Mouse (Mus musculus): ENCODE measurements around the gene Tmem212. TPM values are rescaled to one million over a fixed set of nuclear protein-coding genes. Genes with fewer than 3 reads are reported as not detected.

Gene Tmem212
- polyA plus RNA-seq, 1 experiment from 2014 or later, result 18.9 TPM

GRCm38 (mm10) chr3:27862821-27863740 is 33.1 kb downstream of the Tmem212 start:
- peak; percentile 87 for ATAC-seq (ENCODE audit: insufficient number of reproducible peaks, low FRiP score, low TSS enrichment, low read depth)
- Histone ChIP-seq H3K4me3 (replicated peaks) (peak overlapping the region; percentile 33), H3K4me2 (replicated peaks) (peak overlapping the region; percentile 47), H3K27ac (replicated peaks) (peak overlapping the region; percentile 86), H3K27me3 (no peaks in the 10 kb centered on the region), H3K9ac (no peak overlapping the region), H3K4me1 (peaks cover 37% of the 10 kb centered on the region), H3K36me3 (no peaks in the 10 kb centered on the region), H3K9me3 (replicated peaks) (no peaks in the 10 kb centered on the region)
- WGBS, result 4% methylated on average over 16 of the region's 16 CpGs

GRCm38 (mm10) chr3:27861601-27862000 is 34.6 kb downstream of the Tmem212 start:
- Histone ChIP-seq H3K27me3 (no peaks in the 10 kb centered on the region), H3K36me3 (no peaks in the 10 kb centered on the region), H3K4me2 (replicated peaks) (no peak overlapping the region), H3K4me3 (replicated peaks) (no peak overlapping the region), H3K4me1 (peaks cover 37% of the 10 kb centered on the region), H3K27ac (replicated peaks) (peak overlapping the region; percentile 86; the same call in 1 of the 2 replicates), H3K9me3 (replicated peaks) (no peaks in the 10 kb centered on the region), H3K9ac (no peak overlapping the region)
- WGBS, result 63% methylated on average over 6 of the region's 6 CpGs
- no peak for ATAC-seq (ENCODE audit: insufficient number of reproducible peaks, low FRiP score, low TSS enrichment, low read depth)

- H3K4me3 ChIP-seq (replicated peaks), result no peak overlapping the region
- H3K36me3 ChIP-seq, result no peaks in the 10 kb centered on the region
- no peak overlapping the region for H3K4me2 ChIP-seq (replicated peaks)
- H3K27me3 ChIP-seq, result no peaks in the 10 kb centered on the region
- no peak overlapping the region for H3K9ac ChIP-seq
- WGBS, result 84% methylated on average over 6 of the region's 6 CpGs
- no peak for ATAC-seq (ENCODE audit: insufficient number of reproducible peaks, low FRiP score, low TSS enrichment, low read depth)
- H3K27ac ChIP-seq (replicated peaks), result no peak overlapping the region
- peaks cover 37% of the 10 kb centered on the region for H3K4me1 ChIP-seq
- H3K9me3 ChIP-seq (replicated peaks), result no peaks in the 10 kb centered on the region
Observed at GRCm38 (mm10) chr3:27861086-27861485, 35.1 kb downstream of the Tmem212 start.

GRCm38 (mm10) chr3:27859161-27859561 is 37.0 kb downstream of the Tmem212 start:
- Histone ChIP-seq H3K4me1 (peaks cover 42% of the 10 kb centered on the region), H3K4me3 (replicated peaks) (no peak overlapping the region), H3K9ac (no peak overlapping the region)

GRCm38 (mm10) chr3:27858441-27859115 is 37.6 kb downstream of the Tmem212 start:
- Histone ChIP-seq H3K4me2 (replicated peaks) (peak overlapping the region; percentile 13; the same call in 1 of the 2 replicates), H3K4me1 (peaks cover 39% of the 10 kb centered on the region), H3K27ac (replicated peaks) (peak overlapping the region; percentile 69), H3K9me3 (replicated peaks) (no peaks in the 10 kb centered on the region), H3K4me3 (replicated peaks) (no peak overlapping the region), H3K36me3 (no peaks in the 10 kb centered on the region), H3K27me3 (no peaks in the 10 kb centered on the region), H3K9ac (no peak overlapping the region)
- no peak for ATAC-seq (ENCODE audit: insufficient number of reproducible peaks, low FRiP score, low TSS enrichment, low read depth)
- 31% methylated on average over 5 of the region's 5 CpGs for WGBS

More at GRCm38 (mm10) chr3:27859161-27859561, 37.0 kb downstream of the Tmem212 start:
- Histone ChIP-seq H3K36me3 (no peaks in the 10 kb centered on the region), H3K9me3 (replicated peaks) (no peaks in the 10 kb centered on the region), H3K27ac (replicated peaks) (peak overlapping the region; percentile 69), H3K4me2 (replicated peaks) (peak overlapping the region; percentile 13; the same call in 1 of the 2 replicates), H3K27me3 (no peaks in the 10 kb centered on the region)
- 5% methylated on average over 5 of the region's 5 CpGs for WGBS
- ATAC-seq (ENCODE audit: insufficient number of reproducible peaks, low FRiP score, low TSS enrichment, low read depth), result peak; percentile 45; the same call in 1 of the 2 replicates

- Histone ChIP-seq H3K36me3 (no peaks in the 10 kb centered on the region), H3K4me1 (peaks cover 20% of the 10 kb centered on the region), H3K9me3 (replicated peaks) (no peaks in the 10 kb centered on the region), H3K4me3 (replicated peaks) (no peak overlapping the region), H3K4me2 (replicated peaks) (no peak overlapping the region), H3K27me3 (no peaks in the 10 kb centered on the region), H3K9ac (no peak overlapping the region), H3K27ac (replicated peaks) (no peak overlapping the region)
- no peak for ATAC-seq (ENCODE audit: insufficient number of reproducible peaks, low FRiP score, low TSS enrichment, low read depth)
- WGBS, result 82% methylated on average over 2 of the region's 2 CpGs
Observed at GRCm38 (mm10) chr3:27856288-27856687, 39.9 kb downstream of the Tmem212 start.

GRCm38 (mm10) chr3:27854431-27855180 is 41.6 kb downstream of the Tmem212 start:
- H3K9me3 ChIP-seq (replicated peaks), result no peaks in the 10 kb centered on the region
- no peak overlapping the region for H3K4me3 ChIP-seq (replicated peaks)
- H3K9ac ChIP-seq, result no peak overlapping the region
- no peaks in the 10 kb centered on the region for H3K27me3 ChIP-seq
- H3K4me1 ChIP-seq, result peaks cover 19% of the 10 kb centered on the region
- no peak overlapping the region for H3K27ac ChIP-seq (replicated peaks)
- no peak overlapping the region for H3K4me2 ChIP-seq (replicated peaks)
- WGBS, result 56% methylated on average over 5 of the region's 5 CpGs
- no peak for ATAC-seq (ENCODE audit: insufficient number of reproducible peaks, low FRiP score, low TSS enrichment, low read depth)
- H3K36me3 ChIP-seq, result no peaks in the 10 kb centered on the region

- Histone ChIP-seq H3K27ac (replicated peaks) (no peak overlapping the region), H3K4me1 (no peaks in the 10 kb centered on the region), H3K9ac (no peak overlapping the region), H3K27me3 (no peaks in the 10 kb centered on the region), H3K36me3 (no peaks in the 10 kb centered on the region), H3K4me3 (replicated peaks) (no peak overlapping the region), H3K4me2 (replicated peaks) (no peak overlapping the region), H3K9me3 (replicated peaks) (no peaks in the 10 kb centered on the region)
- no peak for ATAC-seq (ENCODE audit: insufficient number of reproducible peaks, low FRiP score, low TSS enrichment, low read depth)
- WGBS, result 75% methylated on average over 5 of the region's 5 CpGs
Observed at GRCm38 (mm10) chr3:27843266-27843665, 52.9 kb downstream of the Tmem212 start.

- 69% methylated on average over 5 of the region's 5 CpGs for WGBS
- Histone ChIP-seq H3K4me1 (no peaks in the 10 kb centered on the region), H3K9me3 (replicated peaks) (no peaks in the 10 kb centered on the region), H3K9ac (no peak overlapping the region), H3K27ac (replicated peaks) (no peak overlapping the region), H3K4me2 (replicated peaks) (no peak overlapping the region), H3K27me3 (no peaks in the 10 kb centered on the region), H3K36me3 (no peaks in the 10 kb centered on the region), H3K4me3 (replicated peaks) (no peak overlapping the region)
- ATAC-seq (ENCODE audit: insufficient number of reproducible peaks, low FRiP score, low TSS enrichment, low read depth), result no peak
Observed at GRCm38 (mm10) chr3:27842856-27843255, 53.3 kb downstream of the Tmem212 start.

- Histone ChIP-seq H3K27ac (replicated peaks) (no peak overlapping the region), H3K36me3 (no peaks in the 10 kb centered on the region), H3K4me1 (no peaks in the 10 kb centered on the region), H3K27me3 (no peaks in the 10 kb centered on the region), H3K9me3 (replicated peaks) (no peaks in the 10 kb centered on the region), H3K4me2 (replicated peaks) (no peak overlapping the region), H3K4me3 (replicated peaks) (no peak overlapping the region), H3K9ac (no peak overlapping the region)
- WGBS, result 41% methylated on average over 9 of the region's 9 CpGs
- ATAC-seq (ENCODE audit: insufficient number of reproducible peaks, low FRiP score, low TSS enrichment, low read depth), result no peak
Observed at GRCm38 (mm10) chr3:27840311-27840710, 55.9 kb downstream of the Tmem212 start.

GRCm38 (mm10) chr3:27839795-27840194 is 56.4 kb downstream of the Tmem212 start:
- Histone ChIP-seq H3K9ac (no peak overlapping the region), H3K4me2 (replicated peaks) (no peak overlapping the region), H3K27me3 (no peaks in the 10 kb centered on the region), H3K27ac (replicated peaks) (no peak overlapping the region), H3K4me1 (no peaks in the 10 kb centered on the region), H3K9me3 (replicated peaks) (no peaks in the 10 kb centered on the region), H3K4me3 (replicated peaks) (no peak overlapping the region), H3K36me3 (no peaks in the 10 kb centered on the region)
- no peak for ATAC-seq (ENCODE audit: insufficient number of reproducible peaks, low FRiP score, low TSS enrichment, low read depth)
- WGBS, result 67% methylated on average over 3 of the region's 3 CpGs
